Mouse (Mus musculus) ES-E14 (cell line): ENCODE measurements at regions not wholly inside any gene's neighbourhood (a gene's known extent, or its start where the extent isn't known, plus 50 kb on each side); places are given as distances from the start of the nearest gene placed in this dataset.

Experiments used
- DNase-seq: peaks from one replicate; pipeline ENCODE4 v3.0.0-alpha.2; 2013; ENCODE audit warnings: low read depth, low spot score
- H3K27ac ChIP-seq: 2 replicates; pipeline ENCODE4 v1.5.1; 2012; ENCODE audit warnings: low read depth, mild to moderate bottlenecking, low read length, moderate library complexity, mixed read lengths; ENCODE audit not compliant: poor library complexity, insufficient read depth, severe bottlenecking
- H3K36me3 ChIP-seq: 2 replicates; pipeline ENCODE4 v1.6.1; 2012; ENCODE audit warnings: mild to moderate bottlenecking, low read length, moderate library complexity, mixed read lengths; ENCODE audit not compliant: control insufficient read depth, poor library complexity, insufficient read depth, severe bottlenecking
- H3K4me1 ChIP-seq, 2 experiments: fragments of 150-350 bp in 1 of 2; sonication (generic) in 1 of 2; 2 replicates each; pipeline ENCODE4 v1.6.1; 2012; ENCODE audit warnings: low read length in 2 of 2, mild to moderate bottlenecking in 1 of 2, mixed read lengths in 1 of 2; ENCODE audit not compliant: control insufficient read depth in 2 of 2, insufficient read depth in 2 of 2, poor library complexity in 1 of 2
- H3K4me3 ChIP-seq, 2 experiments: fragments of 150-350 bp in 1 of 2; sonication (generic) in 1 of 2; 2 replicates each; pipeline ENCODE4 v1.5.1; 2012; ENCODE audit warnings: low read length in 2 of 2, low read depth in 1 of 2, mild to moderate bottlenecking in 1 of 2, mixed read lengths in 1 of 2; ENCODE audit not compliant: insufficient read depth in 1 of 2, poor library complexity in 1 of 2, severe bottlenecking in 1 of 2
- H3K9ac ChIP-seq: 2 replicates; pipeline ENCODE4 v1.6.1; 2012; ENCODE audit warnings: low read depth, mild to moderate bottlenecking, low read length, mixed read lengths; ENCODE audit not compliant: poor library complexity, insufficient read depth, severe bottlenecking
- H3K9me3 ChIP-seq: fragments of 150-350 bp; sonication (generic); 2 replicates; pipeline ENCODE4 v1.6.1; 2012; ENCODE audit warnings: low read depth, mild to moderate bottlenecking, low read length; ENCODE audit not compliant: control insufficient read depth, insufficient read depth
- CHD2 ChIP-seq: IDR thresholded peaks from 2 replicates; pipeline ENCODE4 v1.6.1; 2014; ENCODE audit warnings: mild to moderate bottlenecking, low read depth, low read length, inconsistent platforms
- HCFC1 ChIP-seq: IDR thresholded peaks from 2 replicates; pipeline ENCODE4 v1.6.1; 2012; ENCODE audit warnings: low read length, inconsistent platforms, borderline replicate concordance; ENCODE audit not compliant: insufficient read depth
- MAFK ChIP-seq: IDR thresholded peaks from 2 replicates; pipeline ENCODE4 v1.6.1; 2014; ENCODE audit warnings: mild to moderate bottlenecking, low read depth, low read length, inconsistent platforms; ENCODE audit not compliant: insufficient read depth
- ZC3H11A ChIP-seq: IDR thresholded peaks from 2 replicates; pipeline ENCODE4 v1.6.1; 2012; ENCODE audit warnings: low read depth, mild to moderate bottlenecking, inconsistent platforms, low read length, borderline replicate concordance
- ZNF384 ChIP-seq: IDR thresholded peaks from 2 replicates; pipeline ENCODE4 v1.6.1; 2012; ENCODE audit warnings: low read depth, low read length, inconsistent platforms
- in situ Hi-C, 2 experiments: fragments of 600-800 bp; cut with MboI; formaldehyde crosslinking; loops; one replicate each; pipeline ENCODE4 v1.15.1; 2025; ENCODE audit warnings: low sequenced_read_pairs in 2 of 2, inconsistent platforms in 1 of 2; ENCODE audit not compliant: unreplicated experiment in 2 of 2

- Histone ChIP-seq H3K9ac (no peak overlapping the region), H3K36me3 (no peaks in the 10 kb centered on the region), H3K4me1 (no peaks in the 10 kb centered on the region), H3K4me3 (no peak overlapping the region), H3K9me3 (no peaks in the 10 kb centered on the region), H3K27ac (no peak overlapping the region)
- in situ Hi-C loops, result no loop called here
- no peak for DNase-seq
- TF ChIP-seq ZC3H11A, result no peak
- TF ChIP-seq MAFK, result no peak
- no peak for TF ChIP-seq HCFC1
- no peak for TF ChIP-seq CHD2
- no peak for TF ChIP-seq ZNF384
These were observed 195.1 kb upstream of the Mindy3 start for GRCm38 (mm10) chr2:12614345-12614744.

- TF ChIP-seq ZC3H11A (no peak), HCFC1 (no peak), ZNF384 (no peak)
- Histone ChIP-seq H3K4me1 (no peaks in the 10 kb centered on the region), H3K4me3 (no peak overlapping the region), H3K9ac (no peak overlapping the region), H3K9me3 (no peaks in the 10 kb centered on the region), H3K36me3 (no peaks in the 10 kb centered on the region), H3K27ac (no peak overlapping the region)
- in situ Hi-C loops, result no loop called here
- DNase-seq, result no peak
These were observed 194.6 kb upstream of the Mindy3 start for GRCm38 (mm10) chr2:12613858-12614257.

- DNase-seq, result no peak
- H3K36me3 ChIP-seq, result no peaks in the 10 kb centered on the region
- in situ Hi-C loops, result no loop called here
- TF ChIP-seq CHD2 (no peak), ZC3H11A (no peak), HCFC1 (no peak), ZNF384 (no peak), MAFK (no peak)
- H3K27ac ChIP-seq, result no peak overlapping the region
- no peaks in the 10 kb centered on the region for H3K9me3 ChIP-seq
- no peaks in the 10 kb centered on the region for H3K4me1 ChIP-seq
- no peak overlapping the region for H3K4me3 ChIP-seq
- H3K9ac ChIP-seq, result no peak overlapping the region
These were observed 163.3 kb upstream of the Mindy3 start for GRCm38 (mm10) chr2:12582566-12582965.

GRCm38 (mm10) chr2:12557736-12558135 is 138.5 kb upstream of the Mindy3 start:
- in situ Hi-C loops, result no loop called here
- peak; percentile 35 for DNase-seq

DNA sequence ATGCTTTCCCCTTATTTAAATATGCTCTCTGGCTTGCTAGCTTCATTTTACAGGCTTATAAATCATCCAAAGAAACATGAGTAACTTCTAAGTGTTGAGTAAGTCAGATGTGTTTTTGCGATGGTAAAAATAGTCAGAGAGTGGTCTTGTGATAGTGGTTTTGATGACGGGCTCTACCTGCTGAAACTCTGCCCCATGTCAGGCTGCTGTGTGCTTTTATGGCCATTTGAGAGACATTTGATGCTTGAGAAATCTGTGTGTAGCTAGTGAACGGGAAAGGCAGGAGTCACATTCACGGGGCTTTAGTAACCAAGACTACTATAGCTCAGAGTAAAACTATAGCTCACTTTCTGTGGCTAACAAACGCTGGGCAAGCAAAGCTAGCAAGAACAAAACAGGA is 103.1 kb upstream of the Mindy3 start:
- H3K4me3 ChIP-seq, result no peak overlapping the region
- DNase-seq, result no peak
- TF ChIP-seq ZC3H11A, result no peak
- no peak for TF ChIP-seq MAFK
- TF ChIP-seq CHD2, result no peak
- no peak for TF ChIP-seq HCFC1
- no peak for TF ChIP-seq ZNF384
- H3K9ac ChIP-seq, result no peak overlapping the region
- no peaks in the 10 kb centered on the region for H3K9me3 ChIP-seq
- no peaks in the 10 kb centered on the region for H3K4me1 ChIP-seq
- no peaks in the 10 kb centered on the region for H3K36me3 ChIP-seq
- H3K27ac ChIP-seq, result no peak overlapping the region
- in situ Hi-C loops, result no loop called here

More at GRCm38 (mm10) chr2:12557736-12558135, 138.5 kb upstream of the Mindy3 start:
- Histone ChIP-seq H3K4me1 (no peaks in the 10 kb centered on the region), H3K9ac (no peak overlapping the region), H3K4me3 (no peak overlapping the region), H3K27ac (no peak overlapping the region), H3K36me3 (no peaks in the 10 kb centered on the region), H3K9me3 (no peaks in the 10 kb centered on the region)
- TF ChIP-seq MAFK, result no peak
- TF ChIP-seq ZC3H11A, result no peak
- no peak for TF ChIP-seq HCFC1
- no peak for TF ChIP-seq CHD2
- TF ChIP-seq ZNF384, result no peak
